Mouse (Mus musculus) erythroid progenitor cell, adult 5-6 weeks (primary cell): ENCODE results near the gene Clec1b. TPM values are rescaled to one million over a fixed set of nuclear protein-coding genes. Genes with fewer than 3 reads are reported as not detected.

Experiments
- ATAC-seq: replicated peaks from 2 replicates; pipeline ENCODE4 v1.8.0; 2016; ENCODE audit warnings: moderate number of reproducible peaks, mild to moderate bottlenecking, moderate TSS enrichment, inconsistent platforms; ENCODE audit not compliant: poor library complexity, low FRiP score, severe bottlenecking
- total RNA-seq, 2 experiments: library from RNA; stranded (forward) in 1 of 2; stranded (reverse) in 1 of 2; fragments of 150-400 nt in 1 of 2; fragments of 186-747, 209-891 nt in 1 of 2; gene quantifications; 2 replicates each; pipeline versions ENCODE4 v1.2.3 to v1.2.4; 2015 to 2017; ENCODE audit warnings: low replicate concordance in 2 of 2

Gene Clec1b
- total RNA-seq (2015; ENCODE audit: low replicate concordance) (8.3 TPM in 1 of 2 replicates, not detected in the other), total RNA-seq (2017; ENCODE audit: low replicate concordance) (2.7 TPM in 1 of 2 replicates, not detected in the other)

DNA sequence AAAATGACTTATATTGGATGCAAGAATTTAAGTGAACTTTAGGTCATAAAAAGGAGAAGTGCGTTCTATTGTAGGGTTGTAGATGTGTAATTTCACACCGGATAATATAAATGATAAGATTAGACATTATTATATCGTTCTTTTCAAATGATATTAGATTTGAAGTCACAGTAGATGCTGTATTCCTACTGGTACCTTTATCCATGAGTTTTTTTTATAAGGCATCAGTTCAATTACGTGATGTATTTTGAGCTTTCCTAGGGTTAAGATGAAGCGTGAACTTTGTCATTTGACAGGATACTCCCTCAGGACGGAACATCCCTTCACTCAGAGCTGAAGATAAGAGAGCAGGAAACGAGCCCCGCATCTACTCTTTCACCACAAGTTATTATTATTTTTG, at the start of gene Clec1b:
Gene Clec1b, plus strand, starts transcription at position 301 of the 400 bp plus-strand sequence.
- no peak for ATAC-seq

DNA sequence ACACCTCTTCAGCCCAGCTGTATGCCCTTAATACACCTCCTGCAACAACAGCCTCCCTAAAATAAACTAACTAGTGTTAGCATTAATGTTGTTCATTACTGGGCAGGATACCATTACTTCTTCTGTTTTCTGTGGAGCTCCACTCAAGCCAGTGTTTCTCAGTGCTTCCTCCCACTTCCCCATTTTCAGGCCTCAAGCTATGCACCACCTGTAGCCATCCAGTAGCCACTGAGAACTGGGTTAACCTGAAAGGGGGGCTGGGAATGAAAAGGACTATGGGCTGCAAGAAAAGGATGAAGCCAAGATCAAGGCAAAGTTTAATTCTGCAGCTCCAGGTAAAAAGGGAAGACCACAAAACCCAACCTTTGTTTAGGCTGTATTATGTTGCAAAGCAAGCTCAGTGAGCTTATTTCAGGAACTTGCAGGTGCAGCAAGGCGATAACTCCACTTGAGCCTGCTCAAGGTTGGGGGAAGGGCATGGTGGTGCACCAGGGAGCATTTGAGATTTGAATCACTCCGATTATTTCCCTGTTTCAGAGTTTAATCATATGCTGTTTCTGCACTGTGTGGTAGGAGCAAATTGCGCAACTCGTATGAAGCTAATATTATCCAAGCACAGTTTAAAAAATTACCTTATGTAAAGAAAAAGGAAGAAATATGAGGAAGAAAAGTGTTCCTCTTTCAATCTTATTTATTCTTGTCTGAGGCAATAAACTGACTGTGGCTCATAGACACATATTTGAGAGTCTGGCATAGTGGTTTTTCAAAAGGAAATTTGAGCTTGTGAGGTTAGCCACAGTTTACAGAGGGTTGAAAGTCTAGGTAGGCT, 47.4 kb upstream of the Clec1b start:
- no peak for ATAC-seq

DNA sequence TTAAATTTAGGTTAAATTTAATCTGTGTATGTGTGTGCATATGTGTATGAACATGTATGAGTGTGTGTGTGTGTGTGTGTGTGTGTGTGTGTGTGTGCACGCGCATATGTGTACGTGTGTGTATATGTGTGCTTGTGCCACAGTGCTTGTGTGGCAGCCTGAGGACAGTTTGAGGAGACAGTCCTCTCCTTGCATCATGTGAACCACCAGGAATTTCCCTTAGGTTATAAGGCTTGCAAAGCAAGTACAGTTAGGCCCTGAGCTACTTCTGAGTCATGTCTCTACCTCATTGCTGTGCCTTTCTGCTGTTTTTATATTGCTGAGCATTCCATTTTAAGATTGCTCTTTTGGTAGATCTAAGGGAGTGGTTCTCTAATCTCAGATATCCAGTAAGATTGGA, 46.0 kb upstream of the Clec1b start:
- ATAC-seq = no peak

DNA sequence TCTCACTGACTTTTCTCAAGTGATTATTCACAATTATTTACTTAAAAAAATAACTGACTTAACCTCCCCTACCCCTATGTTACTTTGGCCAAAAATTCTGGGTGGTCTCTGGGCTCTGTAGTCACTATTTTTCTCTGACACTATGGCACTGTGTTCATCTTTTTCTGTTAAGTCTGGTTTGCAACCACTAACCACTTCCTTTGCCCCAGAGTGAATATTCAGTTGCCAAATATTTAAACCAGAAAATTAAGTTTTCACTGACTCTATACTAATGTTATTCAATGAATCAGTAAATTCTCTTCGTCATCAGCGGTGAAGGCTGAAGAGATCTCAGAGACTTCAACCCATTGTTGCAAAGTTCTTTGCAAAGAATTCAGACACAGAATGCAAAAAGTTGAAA, 41.3 kb upstream of the Clec1b start:
- no peak for ATAC-seq

DNA sequence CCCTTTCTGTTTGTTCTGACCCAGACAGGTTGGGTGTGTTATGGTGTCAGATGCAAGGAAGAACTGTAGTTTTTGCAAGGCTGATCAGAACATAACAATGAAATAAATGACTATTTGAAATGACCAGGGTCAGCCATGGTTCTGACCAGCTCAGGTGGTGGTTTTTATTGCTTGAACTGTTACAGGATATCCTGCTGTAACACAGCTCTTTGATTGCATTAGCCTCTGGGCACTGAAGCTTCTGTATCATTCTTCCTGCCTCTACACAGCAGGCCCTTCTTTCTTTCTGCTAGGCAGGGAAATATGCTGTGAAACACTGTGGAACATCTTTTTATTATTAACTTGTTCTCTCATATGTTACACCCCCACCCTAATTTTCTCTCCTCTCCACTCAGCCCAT, 40.7 kb upstream of the Clec1b start:
- no peak for ATAC-seq

DNA sequence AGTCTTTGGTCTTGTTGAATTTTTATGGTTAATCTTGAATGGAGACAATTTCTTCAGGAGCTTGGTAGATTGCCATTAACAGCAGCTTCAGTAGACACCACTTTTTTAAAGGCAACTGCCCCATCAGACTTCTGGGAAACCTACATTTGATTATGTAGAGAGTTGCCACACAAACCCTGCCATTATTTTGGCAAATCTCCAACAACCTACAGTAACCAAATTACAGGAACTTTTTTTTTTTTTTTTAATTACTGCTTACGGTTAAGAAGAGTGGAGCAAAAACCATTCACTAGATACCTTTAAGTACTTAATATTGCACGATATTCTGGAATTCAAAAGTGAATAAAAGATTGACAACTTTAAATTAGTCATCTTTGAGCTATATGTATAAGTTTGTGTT, 37.6 kb upstream of the Clec1b start:
- no peak for ATAC-seq

DNA sequence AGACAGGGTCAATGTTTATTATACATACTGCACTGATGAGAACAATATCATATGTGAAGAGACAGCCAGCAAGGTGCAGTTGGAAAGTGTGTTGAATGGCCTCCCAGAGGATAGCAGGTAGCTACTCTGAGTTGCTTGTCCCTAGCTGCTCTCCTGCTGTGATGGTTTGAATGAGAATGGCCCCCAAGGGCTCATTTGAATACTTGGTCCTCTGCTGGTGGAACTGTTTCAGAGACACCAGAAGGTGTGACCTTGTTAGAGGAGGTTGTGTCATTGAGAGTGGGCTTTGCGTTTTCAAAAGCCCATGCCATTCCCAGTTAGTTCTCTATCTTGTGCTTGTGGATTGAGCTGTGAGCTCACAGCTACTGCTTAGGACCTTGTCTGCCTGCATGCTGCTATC, 33.2 kb upstream of the Clec1b start:
- ATAC-seq = no peak

DNA sequence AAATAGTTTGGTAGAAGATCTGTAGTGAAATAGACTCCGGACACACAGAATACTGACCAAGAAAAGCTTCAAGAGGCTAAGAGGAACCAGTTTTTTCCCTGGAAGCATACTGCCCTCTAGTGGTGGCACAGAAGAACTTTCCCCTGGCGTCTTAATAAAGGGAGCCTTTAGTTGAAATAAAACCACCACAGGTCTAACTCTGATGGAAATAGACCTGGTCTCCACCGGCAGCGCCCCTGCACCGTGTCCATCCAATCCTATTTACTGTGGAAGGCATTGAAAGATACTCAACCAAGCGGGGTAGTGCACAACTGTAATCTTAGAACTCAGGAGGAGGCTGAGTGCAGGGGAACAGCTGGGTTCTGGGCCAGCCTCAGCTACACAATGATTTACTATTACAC, 31.1 kb upstream of the Clec1b start:
- ATAC-seq = peak; percentile 52

DNA sequence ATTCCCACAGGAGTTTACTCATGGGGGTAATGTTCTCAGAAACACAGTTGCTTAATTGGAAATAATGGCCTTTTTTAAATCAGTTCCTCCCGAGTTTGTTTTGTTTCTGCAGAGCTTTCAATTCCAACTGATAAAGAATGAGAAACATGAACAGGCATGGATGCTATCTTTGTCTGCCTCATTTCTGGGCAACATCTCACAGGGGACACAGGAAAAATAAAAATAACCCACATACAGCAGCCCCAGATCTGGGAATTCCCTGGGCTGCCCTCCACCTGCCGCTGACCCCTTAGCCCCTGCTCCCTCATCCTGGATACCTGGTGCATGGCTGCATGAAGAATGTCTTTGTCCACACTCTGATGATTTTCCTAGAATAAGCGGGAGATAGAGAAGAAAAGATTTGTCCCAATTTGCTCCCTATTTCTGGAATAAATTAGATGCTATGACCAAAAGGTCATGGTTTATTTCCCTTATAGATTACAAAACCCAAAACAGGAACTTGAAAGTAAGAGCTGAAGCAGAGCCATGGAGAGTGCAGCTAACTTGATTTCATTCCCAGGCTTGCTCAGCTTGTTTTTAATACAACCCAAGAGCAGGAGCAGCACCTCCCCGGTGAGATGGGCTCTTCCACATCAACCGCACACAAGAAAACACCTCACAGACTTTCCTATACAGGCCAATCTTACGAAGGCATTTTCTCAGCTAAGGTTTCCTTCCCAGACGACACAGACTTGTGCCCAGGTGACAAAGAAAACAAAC, 27.5 kb upstream of the Clec1b start:
- ATAC-seq = no peak

DNA sequence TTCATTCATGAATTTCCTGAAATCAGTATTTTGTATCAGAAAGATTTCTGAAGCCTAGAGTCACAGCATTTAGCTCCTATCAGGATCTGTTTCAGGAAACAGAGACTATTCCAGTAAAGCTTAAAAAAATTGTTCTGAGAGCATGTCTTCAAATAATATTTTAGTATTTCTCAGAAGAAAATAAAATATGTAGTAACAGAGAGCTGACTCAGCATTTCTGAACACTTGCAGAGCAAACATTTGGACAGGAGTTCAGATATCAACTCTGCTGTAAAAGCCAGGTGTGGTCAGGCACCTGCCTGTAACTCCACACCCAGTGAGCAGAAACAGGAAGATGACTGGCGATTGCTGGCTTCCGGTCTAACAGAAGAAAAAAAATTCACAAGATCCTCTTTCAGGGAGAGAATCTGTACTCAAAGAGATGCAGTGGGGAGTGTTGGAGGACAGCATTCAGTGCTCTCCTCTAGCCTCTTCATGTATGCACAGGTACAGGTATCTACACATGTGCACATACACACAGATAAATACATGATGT, 22.1 kb upstream of the Clec1b start:
- ATAC-seq = no peak

DNA sequence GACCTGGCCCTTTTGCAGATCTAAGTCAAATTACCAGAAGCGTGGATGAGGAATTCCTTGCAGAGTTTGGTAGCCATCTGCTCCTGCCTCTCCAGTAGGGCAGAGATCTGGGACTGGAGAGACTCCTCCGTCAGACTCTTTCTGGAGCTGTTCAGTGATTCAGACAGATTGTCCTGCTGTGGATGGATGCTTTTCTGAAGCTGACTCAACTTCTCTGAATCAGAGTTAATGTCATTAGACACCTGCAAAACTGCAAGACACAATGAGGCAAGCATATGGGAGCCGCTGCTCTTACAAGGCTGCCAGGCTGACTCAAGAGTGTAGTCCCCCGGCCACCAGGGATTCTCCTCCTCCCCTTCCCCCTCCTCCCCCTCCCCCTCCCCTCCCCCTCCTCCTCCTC, 16.6 kb upstream of the Clec1b start:
- ATAC-seq = no peak

DNA sequence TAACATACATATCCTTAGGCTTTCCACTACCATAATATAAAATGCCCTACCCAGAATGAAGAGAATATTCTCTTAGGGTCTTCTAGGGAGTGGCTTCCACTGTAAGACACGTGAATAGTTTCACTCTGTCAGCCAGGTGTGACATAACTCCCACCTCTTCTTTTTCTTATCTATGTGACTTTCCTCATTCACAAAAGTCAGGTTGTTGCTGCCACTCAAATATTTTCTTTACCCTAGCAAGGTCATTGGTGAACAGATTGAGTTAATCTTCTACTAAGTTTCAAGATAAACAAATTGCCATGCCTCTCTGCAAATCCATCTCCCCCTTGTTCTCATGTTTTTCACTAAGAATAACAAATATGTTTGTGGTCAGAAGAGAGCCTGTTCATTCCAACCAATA, 15.4 kb upstream of the Clec1b start:
- no peak for ATAC-seq

DNA sequence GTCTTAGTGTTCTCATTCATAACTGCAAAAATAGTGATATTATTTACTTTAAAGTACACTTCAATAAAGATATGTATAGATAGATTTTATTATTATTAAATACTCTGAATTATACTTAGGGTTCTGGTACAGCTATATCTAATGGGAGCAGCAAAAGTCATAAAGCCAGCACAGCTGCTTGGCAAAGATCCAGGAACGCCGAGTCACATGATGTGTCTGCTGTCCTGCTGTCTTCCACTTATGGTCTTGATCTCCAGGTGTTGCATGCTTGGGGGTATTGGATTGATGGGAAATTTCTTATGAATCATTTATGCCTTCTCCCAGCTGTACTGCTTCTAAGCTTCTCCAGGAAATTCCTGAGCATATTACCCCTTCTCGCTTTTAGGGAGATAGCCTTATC, 13.6 kb upstream of the Clec1b start:
- ATAC-seq = no peak

DNA sequence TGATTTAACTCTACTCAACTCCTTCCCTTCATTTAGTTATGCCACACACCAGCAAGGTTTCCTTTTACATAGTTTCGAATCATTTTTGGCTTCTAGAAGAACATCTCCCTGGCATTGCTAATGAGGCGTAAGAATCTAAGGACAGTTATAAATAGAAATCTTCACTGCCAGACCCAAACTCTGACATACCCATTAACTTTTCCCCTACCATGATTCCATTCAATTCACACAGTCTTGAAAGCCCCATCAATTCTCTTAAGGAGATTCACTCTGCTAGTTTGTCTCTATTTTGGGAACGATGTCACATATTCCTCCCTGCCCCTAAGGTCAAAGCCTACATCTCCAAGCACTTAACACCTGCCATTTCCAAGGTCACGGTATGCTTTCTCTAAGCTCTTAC, 12.1 kb upstream of the Clec1b start:
- ATAC-seq = no peak

DNA sequence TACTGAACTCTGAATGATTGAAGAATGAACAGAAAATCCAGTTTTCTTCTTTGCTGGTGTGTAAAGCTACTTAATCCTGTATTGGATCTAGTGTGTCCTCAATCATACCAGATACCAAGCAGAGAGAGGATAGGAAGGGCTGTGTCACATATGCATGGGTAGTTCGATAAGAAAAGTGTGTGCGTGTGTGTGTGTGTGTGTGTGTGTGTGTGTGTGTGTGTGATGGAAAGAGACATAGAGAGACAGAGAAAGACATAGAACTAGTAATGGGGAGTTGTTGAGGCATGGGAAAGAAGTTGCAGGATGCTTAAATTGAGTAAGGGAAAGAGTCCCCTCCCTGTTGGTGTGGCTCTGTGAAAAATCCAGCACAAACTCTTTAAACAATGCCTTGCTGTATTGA, 11.3 kb upstream of the Clec1b start, which contains the start of gene Clec12b:
Gene Clec12b, minus strand, starts transcription at position 101 of the 400 bp plus-strand sequence.
- ATAC-seq = no peak

DNA sequence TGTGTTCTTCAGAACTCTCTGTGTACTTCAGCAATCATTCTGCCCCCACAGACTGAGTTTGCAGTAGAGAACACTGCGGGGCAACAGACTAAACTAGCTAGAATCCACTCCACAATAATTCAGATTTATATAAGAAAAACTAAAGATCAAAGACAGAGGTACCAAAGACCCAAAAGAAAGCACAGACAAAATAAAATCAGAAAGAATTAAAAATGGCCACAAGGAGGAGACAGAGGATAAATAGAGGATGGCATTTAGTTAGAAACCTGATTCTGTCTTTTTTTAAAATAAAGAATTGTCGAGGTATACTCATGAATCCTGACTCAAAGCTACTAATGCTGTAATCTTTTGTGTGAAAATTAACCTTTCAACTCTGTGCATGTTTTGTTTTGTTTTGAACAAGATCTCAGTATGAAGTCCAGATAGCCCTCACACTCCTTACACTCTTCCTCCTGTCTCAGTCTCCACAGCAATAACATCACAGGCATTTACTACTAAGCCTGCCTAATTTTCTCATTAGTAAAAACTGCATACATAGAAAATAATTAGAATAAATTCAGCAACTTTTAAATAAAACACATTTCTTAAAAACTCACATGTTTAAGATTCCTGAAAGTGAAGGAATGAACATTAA, 3.9 kb upstream of the Clec1b start:
- no peak for ATAC-seq

DNA sequence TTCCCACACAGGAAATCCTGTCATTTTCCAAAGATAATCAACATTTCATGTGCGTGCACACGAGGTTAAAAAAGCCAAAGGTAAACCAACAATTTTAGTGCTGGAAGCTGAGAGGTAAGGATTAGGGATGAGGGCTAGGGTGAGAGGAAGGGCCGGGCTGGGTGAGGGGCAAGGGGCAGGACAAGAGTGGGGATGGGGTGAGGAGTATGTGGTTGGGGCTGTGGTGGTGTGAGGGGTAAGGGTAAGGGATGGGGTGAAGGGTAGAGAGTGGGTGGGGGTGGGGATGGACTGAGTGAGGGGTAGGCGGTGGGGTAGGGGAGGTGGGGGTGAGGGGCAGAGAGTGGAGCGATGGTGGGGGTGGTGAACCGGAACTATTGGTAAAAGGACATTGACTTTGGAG, 3.4 kb upstream of the Clec1b start:
- ATAC-seq = no peak

DNA sequence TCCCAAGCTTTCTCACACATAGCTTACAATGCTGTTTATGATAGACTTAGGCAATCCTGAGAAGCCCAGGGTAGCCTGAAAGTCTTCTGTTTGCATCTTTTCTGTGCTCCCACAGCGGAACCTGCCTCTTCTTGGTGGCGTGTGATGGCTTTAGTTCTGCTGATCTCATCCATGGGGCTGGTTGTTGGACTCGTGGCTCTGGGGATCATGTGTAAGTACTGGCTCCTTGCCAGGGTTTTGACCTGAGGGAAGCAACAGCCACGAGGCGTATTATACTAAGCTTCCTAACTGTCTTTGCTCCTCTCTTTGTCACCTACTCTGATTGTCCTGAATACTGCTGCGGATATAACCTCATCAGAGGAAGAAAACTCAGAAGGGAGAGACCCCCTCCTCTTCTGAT, 2.8 kb downstream of the Clec1b start:
- ATAC-seq = no peak

DNA sequence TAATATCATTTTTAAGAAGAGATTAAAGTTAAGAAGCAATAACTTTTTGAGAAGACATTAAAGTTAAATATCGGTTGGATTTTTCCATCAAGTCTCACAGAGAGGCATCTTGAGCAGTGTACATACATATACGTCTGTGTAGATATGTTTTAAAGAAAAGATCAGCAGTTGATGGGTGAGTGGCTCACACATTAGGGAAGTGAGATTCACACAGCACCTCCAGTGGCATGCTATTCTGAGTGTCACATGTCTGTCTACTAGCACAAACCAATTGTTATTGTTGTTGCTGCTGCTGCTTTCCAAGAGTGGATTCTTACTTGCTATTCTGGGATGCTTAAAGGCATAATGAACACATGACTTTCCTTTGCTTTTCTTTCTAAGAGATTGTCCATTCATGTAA, 5.3 kb downstream of the Clec1b start:
- no peak for ATAC-seq

DNA sequence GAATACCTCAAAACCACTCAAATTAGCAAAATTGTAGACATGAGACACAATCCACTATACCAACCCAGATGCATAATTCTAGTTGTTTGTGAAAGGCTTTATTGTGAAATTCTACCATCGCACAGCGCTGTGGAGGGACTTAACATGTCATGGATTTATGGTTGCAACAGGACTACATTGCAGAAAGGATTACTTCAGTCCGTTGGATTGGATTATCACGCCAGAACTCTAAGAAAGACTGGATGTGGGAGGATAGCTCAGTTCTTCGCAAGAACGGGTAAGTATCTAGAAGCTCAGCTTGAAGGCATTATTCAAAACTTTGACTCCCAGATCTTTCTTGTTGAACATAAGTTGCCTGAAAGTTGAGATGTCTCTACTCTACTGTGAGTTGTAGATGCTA, 6.3 kb downstream of the Clec1b start:
- no peak for ATAC-seq
